Mouse (Mus musculus) adrenal gland (tissue): Measurements from ENCODE around the gene Olfr1330.
"Not testable (repeated sequence)": the region's sequence is repeated elsewhere in the genome, so short reads cannot be mapped to it uniquely, and the experiment has no call there.

Experiments
- intact Hi-C: fragments of 180-260 bp; cut with DNase I; formaldehyde crosslinking; loops from one replicate; pipeline ENCODE4 v1.15.1; 2025
- long read RNA-seq, 2 experiments: library from polyadenylated mRNA; unstranded; transcript quantifications; one replicate each; pipeline ENCODE4 v2.0.0; 2020; ENCODE audit warnings: borderline replicate concordance in 1 of 2; ENCODE audit not compliant: insufficient replicate concordance in 1 of 2

Gene Olfr1330
- long read RNA-seq, experiment 1, result 0 reads
- long read RNA-seq, experiment 2, result 0 reads

DNA sequence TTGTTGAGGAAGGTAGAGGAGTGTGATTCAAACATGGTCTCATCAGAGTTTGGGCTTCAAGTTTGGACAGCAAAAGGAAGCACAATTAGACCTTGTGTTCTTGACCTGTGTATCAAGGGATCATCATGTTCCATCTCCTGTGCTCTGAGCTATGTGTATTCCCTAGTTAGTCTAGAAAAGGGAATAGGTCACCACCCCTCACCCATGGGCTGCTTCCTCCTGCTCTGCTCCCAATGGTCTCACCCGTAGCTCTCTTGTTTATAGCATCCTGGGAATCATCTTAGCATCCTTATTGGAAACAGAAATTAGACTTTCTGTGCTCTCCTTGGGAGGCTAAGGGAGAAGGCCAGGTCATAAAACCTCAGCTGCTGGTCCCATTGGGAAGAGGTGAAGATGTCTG lies at the start of gene Olfr1330:
TSS of gene Olfr1330 (plus strand) at position 301 of the 400 bp plus-strand sequence.
- intact Hi-C loops, result no loop called here

DNA sequence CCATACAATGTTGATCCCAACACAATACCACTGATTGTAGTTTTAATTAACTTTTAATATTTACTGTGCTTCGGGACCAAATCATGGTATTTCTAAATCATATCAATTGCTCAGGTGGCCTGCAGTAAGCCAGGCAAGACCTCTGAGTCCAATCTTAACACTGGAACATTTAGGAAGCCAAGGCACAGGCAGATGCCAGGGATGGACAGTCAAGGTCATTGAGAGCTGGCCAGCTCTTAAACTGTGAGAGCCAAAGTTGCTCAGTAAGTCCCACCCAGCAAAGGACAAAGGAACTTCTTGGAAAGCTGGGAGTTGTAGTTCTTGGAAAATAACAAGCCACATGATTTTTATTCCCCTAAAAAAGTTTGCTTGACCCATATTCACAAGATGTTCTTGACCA lies 26.6 kb upstream of the Olfr1330 start:
- intact Hi-C loops, result no loop called here

DNA sequence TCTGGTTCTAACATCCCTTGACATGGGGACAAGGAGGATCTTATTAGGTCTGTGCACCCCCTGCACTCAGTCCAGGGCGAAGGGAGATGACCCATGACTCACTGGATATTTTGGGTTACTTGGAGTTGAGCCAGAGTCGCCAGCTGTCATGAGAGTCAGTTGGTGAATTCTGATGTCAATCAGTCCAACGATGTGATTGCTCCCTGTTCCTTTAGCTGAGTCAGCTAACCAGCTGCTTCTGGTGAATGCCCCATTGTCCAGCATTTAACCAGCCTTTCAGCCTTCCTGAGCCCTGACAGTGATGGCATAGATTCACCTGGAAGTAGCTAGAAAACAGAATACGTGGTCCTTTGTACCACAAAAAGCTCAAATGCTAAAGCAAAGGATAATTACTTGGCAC lies 25.7 kb upstream of the Olfr1330 start:
- intact Hi-C loops, result no loop called here

DNA sequence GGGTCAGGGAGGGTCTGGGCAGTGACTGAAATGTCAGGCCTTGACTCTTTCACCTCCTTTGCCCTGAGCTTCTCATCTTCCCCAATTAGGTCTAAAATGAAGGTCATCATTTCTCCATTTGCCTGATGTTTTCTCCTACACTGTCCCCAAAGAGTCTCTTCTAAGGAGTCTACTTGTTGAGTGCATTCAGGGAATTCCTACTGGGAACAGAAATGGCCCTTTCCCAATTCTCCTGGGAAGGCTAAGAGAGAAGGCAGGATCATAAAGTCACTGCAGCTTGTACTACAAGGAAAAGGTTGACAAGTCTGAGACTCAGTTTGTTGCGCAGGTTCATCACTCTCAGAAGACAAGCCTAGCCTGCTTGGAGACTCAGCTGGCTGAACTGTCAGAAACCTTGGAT lies 24.0 kb upstream of the Olfr1330 start, which contains the start of gene Olfr1331:
TSS of gene Olfr1331 (plus strand) at position 301 of the 400 bp plus-strand sequence.
- intact Hi-C loops, result no loop called here

DNA sequence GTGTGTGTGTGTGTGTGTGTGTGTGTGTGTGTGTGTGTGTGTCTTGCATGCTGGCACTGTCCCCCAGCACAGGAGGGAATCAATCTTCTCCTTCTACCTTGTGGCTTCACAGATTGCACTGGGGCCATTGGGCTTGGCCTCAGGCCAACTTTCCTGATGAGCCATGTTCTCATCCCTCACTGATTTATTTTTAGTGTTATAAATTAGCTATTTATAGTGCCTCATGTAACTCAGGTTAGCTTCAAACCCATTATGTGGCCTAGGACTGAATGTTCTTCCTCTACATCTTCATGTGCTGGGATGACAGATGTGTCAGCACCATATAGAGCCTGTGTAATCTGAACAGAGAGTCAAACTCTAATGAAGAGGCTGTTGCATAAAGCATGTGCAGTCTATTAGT lies 20.8 kb upstream of the Olfr1330 start:
- intact Hi-C loops, result no loop called here

DNA sequence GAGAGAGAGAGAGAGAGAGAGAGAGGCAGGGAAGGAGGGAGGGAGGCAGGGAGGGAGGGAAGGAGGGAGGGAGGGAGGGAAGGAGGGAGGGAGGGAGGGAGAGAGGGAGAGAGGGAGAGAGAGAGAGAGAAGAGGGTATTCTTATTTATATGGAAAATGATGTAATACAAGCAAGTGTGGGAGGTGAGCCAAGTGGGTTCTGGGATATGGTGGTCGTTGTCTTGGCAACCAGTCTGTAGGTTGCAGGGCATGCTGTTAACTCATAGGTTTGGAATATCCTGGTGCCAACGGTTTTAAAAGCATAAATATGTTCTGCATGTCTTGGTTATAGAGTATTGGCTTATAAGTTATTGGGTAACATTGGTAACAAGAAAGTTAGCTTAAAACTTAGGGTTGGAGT lies 13.6 kb downstream of the Olfr1330 start:
- intact Hi-C loops, result no loop called here

DNA sequence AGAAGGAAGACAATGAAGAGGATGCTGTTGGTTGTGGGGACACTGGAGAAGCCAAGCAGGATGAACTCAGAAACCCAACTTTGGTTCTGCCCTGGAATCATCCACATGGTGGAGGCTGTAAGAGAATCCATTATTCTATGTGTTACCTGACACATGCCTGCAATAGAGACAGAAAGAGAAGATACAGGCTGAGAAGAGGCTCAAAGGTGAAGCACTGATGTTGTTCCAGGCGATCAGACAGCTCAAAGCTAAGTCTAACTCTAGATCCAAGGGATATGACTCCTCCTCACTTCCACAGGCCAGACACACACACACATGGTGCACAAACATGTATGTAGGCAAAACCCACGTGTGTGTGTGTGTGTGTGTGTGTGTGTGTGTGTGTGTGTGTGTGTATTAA lies 29.0 kb downstream of the Olfr1330 start, which contains the start of gene Olfr1329:
TSS of gene Olfr1329 (minus strand) at position 101 of the 400 bp plus-strand sequence.
- intact Hi-C loops, result not testable (repeated sequence)

DNA sequence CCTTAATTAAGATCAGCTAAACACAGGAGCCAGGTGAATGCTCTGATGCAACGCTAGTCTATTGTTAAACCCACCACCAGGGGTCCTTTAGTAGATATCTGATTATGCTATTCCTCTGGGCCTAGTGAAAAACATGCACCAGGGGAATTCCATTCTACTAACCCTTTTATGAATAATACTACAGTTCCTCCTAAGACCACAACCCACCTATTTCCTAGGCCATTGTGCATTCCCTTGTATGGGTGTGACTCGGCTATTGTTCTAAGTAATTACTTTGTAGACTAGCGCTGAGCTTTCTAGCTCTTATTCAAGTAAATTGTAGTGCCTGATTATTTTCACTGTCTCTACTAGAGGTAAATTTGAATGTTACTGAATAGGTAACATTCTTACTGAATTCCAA lies 42.9 kb downstream of the Olfr1330 start:
- intact Hi-C loops, result not testable (repeated sequence)

DNA sequence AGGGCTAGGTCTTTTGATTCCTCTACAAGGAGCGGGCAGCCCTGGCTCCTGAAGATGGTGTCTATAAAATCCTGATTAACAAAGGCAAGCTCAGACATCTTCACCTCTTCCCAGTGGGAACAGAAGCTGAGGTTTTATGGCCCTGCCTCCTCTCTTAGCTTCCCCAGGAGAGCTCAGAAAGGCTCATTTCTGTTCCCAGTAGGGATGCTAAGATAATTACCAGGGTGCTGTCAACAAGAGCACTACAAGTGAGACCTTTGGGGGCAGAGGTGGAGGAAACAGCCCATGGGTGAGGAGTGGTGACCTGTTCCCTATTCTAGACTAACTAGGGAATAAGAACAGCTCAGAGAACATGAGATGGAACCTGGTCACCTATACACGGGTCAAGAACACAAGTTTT lies 50.1 kb downstream of the Olfr1330 start, which contains the start of gene Olfr1328:
TSS of gene Olfr1328 (minus strand) at position 101 of the 400 bp plus-strand sequence.
- intact Hi-C loops, result no loop called here
